Mouse (Mus musculus) testis, adult 2 months (tissue): ENCODE results near the gene 2900011O08Rik. TPM values are rescaled to one million over a fixed set of nuclear protein-coding genes. Genes with fewer than 3 reads are reported as not detected.
A peak's percentile ranks its signal among the peaks of the same experiment; 100 is the strongest.

Source experiments
- H3K27ac ChIP-seq: fragments of 200-500 bp; 2 replicates; pipeline ENCODE4 v1.5.1; 2012; ENCODE audit warnings: low read depth, low read length; ENCODE audit not compliant: control insufficient read depth, insufficient read depth
- H3K27me3 ChIP-seq: fragments of 200-500 bp; 2 replicates; pipeline ENCODE4 v1.6.1; 2012; ENCODE audit warnings: mild to moderate bottlenecking, low read length, moderate library complexity; ENCODE audit not compliant: control insufficient read depth, insufficient read depth
- H3K36me3 ChIP-seq: fragments of 200-500 bp; 2 replicates; pipeline ENCODE4 v1.6.1; 2012; ENCODE audit warnings: mild to moderate bottlenecking, low read length; ENCODE audit not compliant: control insufficient read depth, insufficient read depth
- H3K4me1 ChIP-seq: fragments of 200-500 bp; 2 replicates; pipeline ENCODE4 v1.6.1; 2012; ENCODE audit warnings: low read length; ENCODE audit not compliant: control insufficient read depth, insufficient read depth
- H3K4me3 ChIP-seq: fragments of 200-500 bp; 2 replicates; pipeline ENCODE4 v1.5.1; 2012; ENCODE audit warnings: low read depth, mild to moderate bottlenecking, low read length, moderate library complexity, mixed read lengths; ENCODE audit not compliant: control insufficient read depth
- CTCF ChIP-seq: fragments of 200-500 bp; IDR thresholded peaks from 2 replicates; pipeline ENCODE4 v1.5.1; 2012; ENCODE audit warnings: low read depth, mild to moderate bottlenecking, inconsistent platforms, low read length, moderate library complexity; ENCODE audit not compliant: control insufficient read depth, insufficient read depth, insufficient replicate concordance
- POLR2A ChIP-seq: fragments of 200-500 bp; IDR thresholded peaks from 2 replicates; pipeline ENCODE4 v1.6.1; 2012; ENCODE audit warnings: low read depth, mild to moderate bottlenecking, inconsistent platforms, low read length, moderate library complexity; ENCODE audit not compliant: control insufficient read depth
- polyA plus RNA-seq: library from polyadenylated mRNA; depleted of rRNA; stranded (reverse); fragments of >200 nt; gene quantifications from 2 replicates; pipeline ENCODE4 v1.2.3, GENCODE M21; 2012

Gene 2900011O08Rik
- polyA plus RNA-seq, 1 experiment = 17.3 TPM

- H3K4me3 ChIP-seq = peak overlapping the region; percentile 80
Observed at GRCm38 (mm10) chr16:13986197-13986573, 219 bp upstream of the 2900011O08Rik start.

GRCm38 (mm10) chr16:13992518-13993248 lies 6.3 kb downstream of the 2900011O08Rik start:
- TF ChIP-seq POLR2A (no peak), CTCF (no peak)
- H3K36me3 ChIP-seq = no peaks in the 10 kb centered on the region
- H3K4me1 ChIP-seq = no peaks in the 10 kb centered on the region

More at GRCm38 (mm10) chr16:13986197-13986573, 219 bp upstream of the 2900011O08Rik start:
- Histone ChIP-seq H3K27ac (no peak overlapping the region), H3K36me3 (no peaks in the 10 kb centered on the region), H3K4me1 (peaks cover 3% of the 10 kb centered on the region; the same call in 1 of the 2 replicates), H3K27me3 (no peaks in the 10 kb centered on the region)
- TF ChIP-seq POLR2A = no peak
- no peak for TF ChIP-seq CTCF

GRCm38 (mm10) chr16:13994076-13994475 lies 7.7 kb downstream of the 2900011O08Rik start:
- no peaks in the 10 kb centered on the region for H3K4me1 ChIP-seq
- no peaks in the 10 kb centered on the region for H3K36me3 ChIP-seq

More at GRCm38 (mm10) chr16:13992518-13993248, 6.3 kb downstream of the 2900011O08Rik start:
- Histone ChIP-seq H3K4me3 (no peak overlapping the region), H3K27ac (no peak overlapping the region), H3K27me3 (no peaks in the 10 kb centered on the region)

GRCm38 (mm10) chr16:13994502-13994901 lies 8.1 kb downstream of the 2900011O08Rik start:
- no peak overlapping the region for H3K4me3 ChIP-seq
- H3K36me3 ChIP-seq = no peaks in the 10 kb centered on the region
- H3K27ac ChIP-seq = no peak overlapping the region
- TF ChIP-seq CTCF = no peak
- TF ChIP-seq POLR2A = no peak
- H3K27me3 ChIP-seq = no peaks in the 10 kb centered on the region
- H3K4me1 ChIP-seq = no peaks in the 10 kb centered on the region

More at GRCm38 (mm10) chr16:13994076-13994475, 7.7 kb downstream of the 2900011O08Rik start:
- no peak for TF ChIP-seq POLR2A
- TF ChIP-seq CTCF = no peak
- no peaks in the 10 kb centered on the region for H3K27me3 ChIP-seq
- no peak overlapping the region for H3K4me3 ChIP-seq
- no peak overlapping the region for H3K27ac ChIP-seq

GRCm38 (mm10) chr16:14003386-14004130 lies 17.2 kb downstream of the 2900011O08Rik start:
- no peaks in the 10 kb centered on the region for H3K36me3 ChIP-seq
- TF ChIP-seq POLR2A (no peak), CTCF (no peak)
- no peak overlapping the region for H3K27ac ChIP-seq
- H3K4me1 ChIP-seq = no peaks in the 10 kb centered on the region; the same call in 1 of the 2 replicates
- H3K27me3 ChIP-seq = no peaks in the 10 kb centered on the region
- no peak overlapping the region for H3K4me3 ChIP-seq

- Histone ChIP-seq H3K4me3 (no peak overlapping the region), H3K4me1 (no peaks in the 10 kb centered on the region; the same call in 1 of the 2 replicates), H3K27ac (no peak overlapping the region), H3K36me3 (no peaks in the 10 kb centered on the region), H3K27me3 (no peaks in the 10 kb centered on the region)
- no peak; the same call in 1 of the 2 replicates for TF ChIP-seq CTCF
- no peak for TF ChIP-seq POLR2A
Observed at GRCm38 (mm10) chr16:14004170-14004569, 17.8 kb downstream of the 2900011O08Rik start.

GRCm38 (mm10) chr16:14004726-14005125 lies 18.3 kb downstream of the 2900011O08Rik start:
- no peaks in the 10 kb centered on the region for H3K36me3 ChIP-seq
- H3K27ac ChIP-seq = no peak overlapping the region
- H3K27me3 ChIP-seq = no peaks in the 10 kb centered on the region
- no peaks in the 10 kb centered on the region; the same call in 1 of the 2 replicates for H3K4me1 ChIP-seq
- H3K4me3 ChIP-seq = no peak overlapping the region
- no peak for TF ChIP-seq POLR2A
- no peak for TF ChIP-seq CTCF
